Mouse (Mus musculus) stomach, postnatal 0 days (tissue): ENCODE measurements around the gene Htra1.

ENCODE experiments used
- CTCF ChIP-seq: IDR thresholded peaks from 2 replicates; pipeline ENCODE4 v1.5.1; 2016; ENCODE audit warnings: antibody characterized with exemption, low read depth, mild to moderate bottlenecking, moderate library complexity
- EP300 ChIP-seq: optimal IDR thresholded peaks from 2 replicates; pipeline ENCODE3; 2016; ENCODE audit warnings: antibody characterized with exemption

- TF ChIP-seq CTCF (no peak), EP300 (no peak)
These were observed 2.1 kb downstream of the Htra1 start for GRCm38 (mm10) chr7:130938005-130938404.
